Mouse (Mus musculus): ENCODE measurements around the gene Frmd8.

Frmd8 gene

DNA sequence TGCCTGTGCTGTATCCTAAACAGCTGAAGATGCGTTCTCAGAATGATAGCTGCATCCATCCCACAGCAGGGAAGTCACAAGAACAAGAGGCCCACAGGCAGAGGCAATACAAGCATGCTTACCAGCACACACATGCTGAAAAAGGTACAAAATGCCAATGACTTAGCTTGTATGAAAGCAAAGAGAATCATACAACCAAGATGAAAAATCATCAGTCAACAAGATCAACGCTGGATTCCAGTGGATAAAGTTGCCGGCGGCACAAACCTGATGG lies 36.2 kb downstream of the Frmd8 start:
- DNase-seq (ENCODE audit: low spot score in 2 of 2), result no peak

DNA sequence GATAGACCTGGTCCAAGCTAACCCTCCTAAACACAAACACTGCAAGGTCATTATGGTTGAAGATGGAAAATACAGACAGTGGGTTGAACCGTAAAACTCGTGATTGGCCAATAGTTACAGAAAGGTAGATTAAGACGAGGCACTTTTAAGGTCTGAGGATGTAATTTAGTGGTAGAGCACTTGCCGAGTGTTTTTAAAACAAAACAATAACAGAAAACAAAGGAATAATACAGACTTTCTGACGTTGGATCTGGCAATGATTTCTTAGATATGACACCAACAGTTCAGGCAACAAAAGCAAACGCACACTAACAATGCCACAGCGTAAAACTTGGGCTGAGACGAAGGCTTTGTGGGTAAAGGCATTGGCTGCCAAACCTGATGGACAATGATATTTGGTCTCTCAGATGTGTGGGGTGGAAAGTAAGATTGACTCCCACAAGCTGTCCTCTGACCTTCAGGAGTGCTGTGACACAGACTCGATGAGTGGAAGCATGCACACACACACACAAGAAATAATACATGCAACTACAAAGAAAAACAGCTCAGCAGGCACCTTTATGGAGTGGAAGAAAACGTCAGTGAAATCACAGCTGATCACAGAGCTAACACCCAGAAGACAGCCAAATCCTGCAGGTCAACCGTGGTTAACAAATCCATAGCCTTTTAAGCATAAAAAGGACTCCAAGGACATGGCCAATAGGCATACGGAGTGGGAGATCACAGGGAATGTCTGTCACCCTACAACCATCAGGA lies 36.8 kb downstream of the Frmd8 start:
- no peak for DNase-seq (ENCODE audit: low spot score in 2 of 2)

DNA sequence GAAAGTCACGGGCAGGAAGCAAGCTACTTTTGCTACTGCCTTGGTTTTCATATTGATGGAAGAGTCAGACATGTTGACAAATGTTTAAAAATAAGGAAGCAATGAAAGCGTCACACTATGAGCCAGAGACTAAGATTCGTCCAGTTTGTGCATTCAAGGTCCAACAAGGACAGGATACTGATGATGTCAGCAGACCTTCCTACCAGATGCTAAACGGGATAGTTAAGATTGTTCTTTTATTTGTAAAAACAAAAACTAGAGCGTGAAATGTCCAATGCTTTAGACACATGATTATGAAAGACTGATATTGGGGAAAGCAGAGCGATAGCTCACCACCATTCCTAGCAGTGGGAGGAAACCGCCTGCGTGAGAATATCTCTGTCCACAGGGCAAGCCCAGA lies 37.5 kb downstream of the Frmd8 start:
- no peak for DNase-seq (ENCODE audit: low spot score in 2 of 2)

DNA sequence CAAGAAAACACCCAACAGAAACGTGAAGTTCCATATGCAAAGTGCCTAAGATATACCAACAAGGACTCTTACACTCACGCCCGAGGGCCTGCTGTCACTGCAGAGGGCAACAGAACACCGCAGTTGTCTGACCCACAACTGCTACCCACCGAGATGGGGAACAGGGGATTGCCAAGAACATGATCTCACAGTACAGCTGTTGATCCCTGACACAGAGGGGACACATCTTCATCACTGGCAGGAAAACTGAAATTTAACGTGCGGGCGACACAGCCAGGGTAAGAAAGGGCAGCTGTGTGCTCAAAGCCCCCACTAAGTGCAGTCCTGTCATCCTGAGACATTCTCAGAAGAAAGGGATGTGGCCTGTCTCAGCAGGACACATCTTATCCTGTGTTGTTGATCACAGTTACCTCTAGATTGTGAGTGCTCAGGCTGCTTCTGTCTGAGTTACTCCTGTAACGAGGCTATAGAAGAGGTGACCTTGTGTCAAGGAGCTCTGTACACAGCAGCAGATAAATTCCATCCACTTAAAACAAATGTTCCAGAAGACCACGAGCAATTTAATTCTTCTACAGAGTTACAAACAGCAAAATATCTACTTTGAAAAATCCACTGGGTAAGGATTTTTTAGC lies 38.0 kb downstream of the Frmd8 start:
- no peak for DNase-seq (ENCODE audit: low spot score in 2 of 2)

DNA sequence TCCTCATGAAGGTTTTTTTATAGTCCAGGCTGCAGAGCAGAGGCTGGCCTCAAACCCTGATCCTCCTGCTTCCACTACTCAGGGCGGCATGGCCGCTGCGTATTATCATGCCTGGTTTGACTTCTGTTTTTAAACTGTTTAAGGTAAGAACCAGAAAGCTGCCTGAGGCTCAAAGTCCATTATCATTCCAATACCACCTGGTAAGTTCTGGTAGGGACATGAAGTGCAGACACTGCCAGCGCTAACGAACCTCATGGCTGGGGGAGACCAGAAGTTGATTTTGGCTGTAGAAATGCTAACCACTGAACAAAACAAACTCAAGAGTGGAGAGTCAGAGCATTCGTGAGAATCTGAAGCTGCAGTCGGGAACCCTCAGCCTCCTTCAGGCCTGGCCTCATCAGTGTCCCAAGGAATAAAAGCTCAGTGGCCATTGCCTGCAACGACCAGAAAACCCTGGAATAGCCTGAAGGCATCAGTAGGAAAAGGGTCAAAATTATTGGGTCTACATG lies 39.1 kb downstream of the Frmd8 start:
- no peak for DNase-seq (ENCODE audit: low spot score in 2 of 2)

DNA sequence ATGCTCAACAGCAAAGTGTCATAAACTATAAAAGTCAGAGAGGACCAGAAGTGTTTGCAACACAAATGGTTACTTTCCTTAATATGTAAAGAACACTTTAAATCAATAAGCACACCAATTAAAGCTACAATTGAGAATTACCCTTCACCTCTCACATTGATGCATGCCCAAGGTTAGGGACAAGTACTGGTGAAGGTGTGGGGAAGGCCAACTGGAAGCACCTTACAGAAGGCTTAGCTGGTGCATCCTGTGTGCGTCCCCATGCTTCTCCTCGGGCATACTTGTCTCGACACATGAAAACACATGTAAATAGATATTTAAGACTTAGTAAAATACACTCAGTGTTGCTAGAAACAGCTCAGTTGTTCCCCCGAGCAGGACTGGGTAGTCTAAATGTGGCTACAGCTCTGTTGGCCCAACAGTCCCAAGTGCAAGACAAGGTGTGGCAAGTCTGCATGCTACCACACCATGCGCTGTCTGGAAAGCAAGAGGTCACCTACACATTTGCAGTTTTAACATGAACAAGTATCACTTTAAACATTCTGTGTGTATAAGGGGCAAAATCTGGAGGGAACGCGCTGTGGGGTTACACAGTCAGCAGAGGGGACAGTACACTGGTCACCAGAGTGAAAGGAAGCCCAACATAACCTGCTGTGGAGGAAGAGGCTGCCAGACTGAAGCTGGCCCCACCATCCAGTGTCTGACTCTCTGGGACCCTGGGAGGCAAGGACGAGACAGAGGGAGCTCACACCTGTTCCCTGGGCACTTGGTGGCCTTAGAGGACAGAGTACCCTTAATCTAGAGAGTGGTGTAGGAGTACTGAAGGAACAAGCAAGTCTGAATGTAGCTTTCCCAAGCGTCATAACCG lies 39.8 kb downstream of the Frmd8 start:
- no peak for DNase-seq (ENCODE audit: low spot score in 2 of 2)

DNA sequence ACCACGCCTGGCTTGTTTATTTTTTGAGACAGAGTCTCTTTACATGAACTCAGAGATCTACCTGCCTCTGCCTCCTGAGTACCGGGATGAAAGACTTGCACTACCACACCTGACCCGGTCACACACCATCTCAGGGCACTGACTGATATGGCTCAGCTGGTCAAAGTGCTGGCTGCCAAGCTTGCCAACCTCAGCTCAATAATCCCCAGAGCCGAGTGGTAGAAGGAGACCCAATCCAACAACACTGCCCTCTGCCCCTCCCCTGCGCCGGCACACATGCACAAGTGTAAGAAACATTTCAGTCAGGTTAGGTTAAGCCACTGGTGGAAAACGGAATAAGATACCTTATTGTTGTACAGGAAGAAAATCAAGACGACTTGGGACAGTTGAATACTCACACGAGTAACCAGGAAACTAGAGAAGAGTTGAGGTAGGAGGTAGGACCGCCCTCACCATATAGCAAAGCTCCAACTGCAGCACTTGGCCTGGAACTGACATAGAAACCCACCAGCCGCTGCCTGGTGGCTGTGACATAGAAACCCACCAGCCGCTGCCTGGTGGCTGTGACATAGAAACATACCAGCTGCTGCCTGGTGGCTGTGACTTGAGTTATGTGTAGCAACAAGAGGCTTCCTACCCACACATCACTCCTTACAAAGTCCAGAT lies 40.7 kb downstream of the Frmd8 start:
- no peak for DNase-seq (ENCODE audit: low spot score in 2 of 2)

DNA sequence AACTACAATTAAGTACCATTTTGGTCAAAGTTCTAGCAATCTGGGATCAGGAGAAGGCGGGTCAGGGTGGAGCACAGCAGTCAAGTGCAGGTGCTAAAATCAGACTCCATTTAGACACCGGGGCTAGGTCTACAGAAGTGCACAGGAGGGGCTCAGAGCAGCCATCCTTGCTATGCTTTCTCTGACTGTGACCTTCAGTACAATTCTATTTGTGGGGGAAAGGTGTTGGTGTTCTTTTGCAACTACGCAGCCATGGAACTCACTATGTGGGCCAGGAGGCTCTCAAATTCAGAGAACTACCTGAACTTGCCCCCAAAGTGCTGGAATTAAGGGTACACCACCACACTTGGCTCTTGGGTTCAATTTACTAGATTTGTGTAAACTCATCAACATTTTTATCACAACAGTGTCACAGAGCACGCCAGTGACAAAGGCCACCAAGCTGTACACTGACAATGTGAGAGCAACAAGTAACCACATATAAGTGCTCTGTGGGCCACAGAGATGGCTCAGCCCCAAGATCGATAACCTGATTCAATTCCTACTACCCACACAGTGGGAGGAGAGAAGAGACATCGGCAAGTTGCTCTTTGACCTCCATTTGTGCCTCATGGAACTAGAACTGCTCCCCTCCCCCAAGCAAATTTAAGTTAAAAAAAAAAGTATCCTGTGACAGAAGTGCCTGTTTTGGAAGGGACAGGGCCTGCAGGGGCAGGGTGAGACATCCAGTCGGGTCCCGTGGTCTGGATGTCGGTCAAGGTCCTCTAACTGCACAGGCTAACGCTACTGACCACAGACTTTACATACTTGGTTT lies 41.6 kb downstream of the Frmd8 start:
- DNase-seq (ENCODE audit: low spot score in 2 of 2), result no peak

DNA sequence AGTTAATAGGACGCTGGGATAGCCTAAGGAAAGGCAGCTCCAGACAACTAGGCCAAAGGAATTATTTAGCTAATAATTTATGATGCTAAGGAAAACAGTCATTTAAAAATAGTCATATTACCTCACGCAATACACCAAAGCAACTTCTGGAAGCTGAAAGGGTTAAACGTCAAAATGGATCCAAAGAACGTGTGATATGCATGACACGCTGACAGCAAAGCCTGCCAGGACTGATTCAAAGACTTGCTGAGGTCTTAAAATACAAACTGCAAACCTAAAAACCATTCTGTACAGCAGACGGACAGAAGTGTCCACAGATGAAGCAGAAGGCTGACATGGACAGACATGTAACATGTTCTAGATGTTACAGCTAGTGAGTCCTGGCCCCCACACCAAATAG lies 42.7 kb downstream of the Frmd8 start:
- no peak for DNase-seq (ENCODE audit: low spot score in 2 of 2)

DNA sequence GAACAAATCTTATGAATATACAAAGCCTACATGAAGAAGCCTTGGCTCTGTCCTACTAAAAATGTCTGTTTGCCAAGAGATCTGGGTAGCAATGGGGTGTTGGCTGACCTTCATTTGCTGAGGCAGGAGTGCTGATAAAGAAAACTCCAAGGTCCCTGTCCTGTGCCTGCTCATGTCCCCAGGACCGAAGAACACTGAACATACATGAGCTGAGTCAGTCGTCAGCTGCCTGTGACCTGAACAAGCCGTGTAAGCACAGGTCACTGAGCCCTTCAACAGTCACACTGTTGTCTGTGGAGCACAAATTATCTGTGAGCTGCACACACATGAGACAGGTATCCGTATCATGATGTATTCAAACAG lies 43.1 kb downstream of the Frmd8 start:
- DNase-seq (ENCODE audit: low spot score in 2 of 2), result no peak

DNA sequence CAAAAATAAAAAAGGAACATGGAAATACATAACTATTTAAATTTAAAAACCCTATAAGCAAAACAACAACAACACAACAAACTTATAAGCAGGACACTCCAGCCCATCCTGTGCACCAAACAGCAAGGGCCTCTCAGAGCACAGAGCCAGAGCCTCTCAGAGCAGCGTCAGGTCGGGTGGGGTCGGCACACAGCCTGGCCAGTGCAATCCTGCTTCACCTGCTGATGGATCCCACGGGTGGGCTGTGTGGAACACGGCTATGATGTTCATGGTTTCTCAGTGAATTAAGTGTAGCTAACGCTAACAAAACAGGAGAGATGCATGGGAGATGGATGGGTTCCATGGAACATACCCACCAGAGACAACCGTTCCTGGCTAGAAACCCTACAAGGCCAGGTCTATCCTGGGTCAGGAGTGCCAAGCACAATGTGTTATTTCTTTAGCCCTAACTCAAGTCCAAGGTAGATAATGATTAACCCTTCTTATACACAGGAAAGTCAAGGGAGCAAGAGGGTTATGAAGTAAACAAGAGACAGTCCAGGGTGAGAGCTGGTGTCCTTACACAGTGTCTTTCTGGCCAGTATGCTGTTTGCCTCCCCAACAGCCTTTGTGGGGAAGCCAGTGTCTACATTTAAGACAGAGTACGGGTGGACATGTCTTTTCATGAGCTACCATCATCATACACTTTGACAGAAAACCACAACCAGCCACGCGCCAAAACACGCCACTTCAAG lies 43.7 kb downstream of the Frmd8 start:
- no peak for DNase-seq (ENCODE audit: low spot score in 2 of 2)

DNA sequence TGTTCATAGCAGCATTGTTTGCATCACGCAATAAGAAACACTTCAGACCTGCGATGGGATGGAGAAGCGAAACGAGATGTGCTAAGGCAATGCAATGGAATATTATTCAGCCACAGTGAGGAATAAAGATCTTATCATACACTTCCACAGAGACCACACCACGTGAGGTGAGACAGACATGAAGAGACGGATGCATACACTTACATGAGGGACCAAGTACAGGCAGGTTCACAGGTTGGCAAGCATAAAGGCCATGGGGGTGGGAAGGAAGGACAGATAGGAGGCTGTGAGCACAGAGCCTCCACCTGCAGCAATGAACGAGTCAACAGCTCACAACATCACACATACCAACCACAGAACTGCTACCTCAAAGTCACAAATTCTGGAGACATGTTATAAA lies 44.3 kb downstream of the Frmd8 start:
- no peak for DNase-seq (ENCODE audit: low spot score in 2 of 2)

DNA sequence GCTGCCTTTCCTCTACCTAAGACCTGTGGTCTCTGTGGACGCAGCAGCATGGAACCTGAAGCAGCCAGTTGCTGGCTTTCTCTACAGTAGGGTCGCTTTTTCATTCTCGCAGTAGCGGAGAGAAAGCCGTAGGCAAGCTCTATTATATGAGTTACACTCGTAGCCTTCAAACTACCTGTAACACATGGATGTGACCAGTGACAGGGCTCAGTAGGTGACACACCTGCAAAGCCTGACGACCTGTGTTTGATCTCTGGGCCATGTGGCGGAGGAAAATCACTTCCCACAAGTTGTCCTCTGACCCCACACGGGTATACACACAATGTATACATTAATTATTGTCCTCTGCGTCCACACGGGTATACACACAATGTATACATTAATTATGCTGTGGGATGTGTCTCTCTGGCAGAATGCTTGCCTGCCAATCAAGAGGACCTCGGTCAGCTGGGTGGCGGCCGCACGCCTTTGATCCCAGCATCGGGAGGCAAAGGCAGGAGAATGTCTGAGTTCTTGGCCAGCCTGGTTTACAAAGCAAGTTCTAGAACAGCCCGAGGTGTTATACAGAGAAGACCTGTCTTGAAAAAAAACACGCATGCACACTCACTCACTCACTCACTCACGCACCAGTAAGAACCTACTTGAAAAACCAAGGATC lies 45.0 kb downstream of the Frmd8 start:
- DNase-seq (ENCODE audit: low spot score in 2 of 2), result no peak

DNA sequence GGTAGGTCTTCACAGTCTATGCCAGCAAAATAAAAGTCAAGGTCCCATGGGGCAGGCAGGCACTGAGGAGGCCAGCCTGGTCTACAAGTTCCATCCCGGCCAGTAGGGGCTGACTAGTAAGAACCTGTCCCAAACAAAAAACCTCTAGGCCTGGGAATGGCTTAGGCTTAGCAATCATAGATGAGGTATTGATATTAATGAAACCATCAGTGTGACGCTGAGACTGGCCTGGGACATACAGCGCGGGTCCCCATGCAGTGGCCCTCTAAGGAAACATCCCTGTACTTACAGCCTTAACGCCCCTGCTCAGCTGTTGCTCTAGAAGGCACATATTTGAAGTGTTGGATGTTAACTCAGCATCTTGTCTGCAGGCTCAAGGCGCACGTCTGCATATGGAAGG lies 46.2 kb downstream of the Frmd8 start:
- no peak for DNase-seq (ENCODE audit: low spot score in 2 of 2)

DNA sequence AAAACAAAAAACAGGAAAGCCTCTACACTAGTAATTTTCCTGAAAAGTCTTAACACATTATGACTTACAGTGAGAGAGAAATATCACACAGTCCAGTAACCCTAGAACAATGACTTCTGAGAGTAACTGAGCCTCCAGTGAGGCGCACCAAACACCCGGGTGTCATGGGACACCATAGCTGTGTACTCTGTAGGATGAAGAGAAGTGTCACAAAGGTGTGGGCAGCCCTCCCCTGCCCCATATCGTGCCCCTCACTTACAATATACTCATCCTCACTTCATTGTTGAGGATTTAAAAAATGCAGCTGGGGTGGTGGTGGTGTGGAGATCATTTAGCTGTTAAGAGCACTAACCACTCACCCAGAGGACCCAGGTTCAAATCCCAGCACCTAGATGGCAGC lies 46.9 kb downstream of the Frmd8 start:
- DNase-seq (ENCODE audit: low spot score in 2 of 2), result no peak

DNA sequence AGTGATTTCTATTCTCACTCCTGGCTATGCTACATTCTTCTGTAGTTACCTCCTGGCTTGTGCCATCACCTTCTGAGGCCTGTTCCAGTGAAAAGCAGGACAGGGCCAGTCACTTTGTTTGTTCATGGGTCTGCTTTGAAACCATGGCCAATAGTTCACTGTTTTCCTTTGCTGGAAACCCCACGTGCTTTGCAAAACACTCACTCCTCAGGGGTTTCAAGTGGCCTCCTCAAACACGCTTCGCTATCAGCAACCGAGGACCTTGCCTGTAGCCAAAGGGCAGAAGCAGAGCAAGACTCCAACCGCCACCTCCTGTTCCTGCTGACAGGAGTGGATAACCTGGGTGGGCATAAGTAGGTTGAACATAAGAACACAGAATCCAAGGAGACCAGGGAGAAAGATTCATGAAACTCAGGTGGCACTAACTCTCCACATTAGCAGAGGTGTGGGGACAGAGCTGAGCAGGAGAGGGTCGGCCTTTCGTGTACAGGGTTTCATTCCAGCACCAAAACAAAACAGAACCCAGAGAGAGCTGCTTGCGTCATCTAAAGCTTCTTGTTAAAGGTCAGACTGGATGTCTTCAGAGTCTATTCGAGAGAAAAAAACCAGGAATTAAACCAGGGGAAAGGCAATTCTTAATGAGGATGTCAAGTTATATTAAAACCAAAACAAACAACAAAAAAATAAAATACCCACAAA lies 47.5 kb downstream of the Frmd8 start:
- no peak for DNase-seq (ENCODE audit: low spot score in 2 of 2)

DNA sequence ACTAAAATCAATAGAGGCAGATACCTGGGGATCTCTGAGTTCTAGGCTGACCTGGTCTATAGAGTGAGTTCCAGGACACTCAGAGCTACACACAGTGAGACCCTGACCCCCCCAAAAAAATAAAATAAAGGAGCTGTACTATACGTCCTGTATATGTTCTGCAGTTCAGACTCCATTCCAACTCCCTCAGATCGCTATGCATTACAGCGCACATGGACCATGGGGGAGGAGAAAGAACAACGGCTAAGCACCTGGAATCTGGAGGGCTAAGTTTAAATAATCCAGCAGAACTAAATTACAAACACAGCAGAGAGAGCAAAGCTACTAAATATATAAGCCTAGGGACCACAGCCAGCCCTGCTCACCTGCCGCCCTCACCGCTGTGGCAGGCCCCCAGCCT lies 48.0 kb downstream of the Frmd8 start:
- DNase-seq (ENCODE audit: low spot score in 2 of 2), result no peak

DNA sequence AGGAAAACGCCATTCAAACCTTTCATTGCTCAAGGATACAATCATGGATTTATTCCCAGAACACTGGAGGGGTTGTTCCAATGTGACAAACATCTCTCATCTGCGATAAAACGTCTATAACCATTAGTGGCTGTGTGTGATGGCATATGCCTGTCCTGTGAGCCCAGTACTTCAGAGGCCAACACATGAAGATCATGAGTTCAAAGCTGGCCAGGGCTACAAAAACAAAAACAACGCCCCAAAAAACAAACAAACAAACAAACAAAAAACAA lies 48.4 kb downstream of the Frmd8 start:
- no peak for DNase-seq (ENCODE audit: low spot score in 2 of 2)

DNA sequence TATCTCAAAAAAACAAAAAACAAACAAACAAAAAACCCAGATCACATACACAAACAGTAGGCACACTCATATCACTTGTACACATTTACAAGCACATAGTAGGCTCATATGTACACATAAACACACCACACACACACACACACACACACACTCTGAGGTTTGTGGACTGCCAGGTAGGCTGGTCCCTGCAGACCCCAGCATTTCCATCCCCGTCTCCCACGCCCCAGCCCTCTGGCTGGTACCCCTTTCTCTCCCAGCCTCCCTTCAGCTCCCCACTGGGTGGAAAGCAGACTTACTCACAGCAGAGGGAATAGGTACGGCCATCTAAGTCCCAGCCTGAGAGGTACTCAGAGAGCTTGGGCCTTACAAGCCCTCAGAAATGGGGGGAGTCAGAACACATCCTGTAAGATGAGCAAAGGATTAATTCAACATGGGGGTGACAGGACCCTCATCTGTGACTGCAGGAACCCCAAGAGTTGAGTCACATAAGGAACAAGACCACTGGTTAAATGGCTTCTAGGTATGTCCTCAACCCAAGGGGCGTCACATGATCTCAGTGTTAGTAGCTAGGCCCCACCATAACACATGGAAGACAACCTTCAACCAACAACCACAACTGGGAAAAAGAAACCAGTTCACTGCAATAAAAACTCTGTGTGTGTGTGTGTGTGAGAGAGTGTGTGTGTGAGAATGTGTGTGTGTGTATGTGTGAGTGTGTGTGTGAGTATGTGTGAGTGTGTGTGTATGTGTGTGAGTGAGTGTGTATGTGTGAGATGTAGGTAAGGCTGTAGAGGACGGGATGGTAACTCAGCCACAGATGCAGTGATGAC lies 49.0 kb downstream of the Frmd8 start:
- no peak for DNase-seq (ENCODE audit: low spot score in 2 of 2)

Measured in spleen, postnatal 4 days (tissue).